Mouse (Mus musculus): ENCODE results near the gene Aen.

Gene Aen

GRCm38 (mm10) chr7:78884139-78884538, 11.5 kb upstream of the Aen start:
- POLR2A ChIA-PET, result interaction anchor here in 3 of 4 experiments (0.9 to 2.2 kb wide), 3 partner anchors 12 to 20 kb away, joined by 3 to 19 read pairs (median 3); partner anchors contain the start of gene Aen (in 2 of the 3)
- CTCF ChIA-PET, result interaction anchor here in 1 of 4 experiments (1.3 kb wide), 1 partner anchor 118 kb away, joined by 3 read pairs; no protein-coding TSS in a partner anchor

DNA sequence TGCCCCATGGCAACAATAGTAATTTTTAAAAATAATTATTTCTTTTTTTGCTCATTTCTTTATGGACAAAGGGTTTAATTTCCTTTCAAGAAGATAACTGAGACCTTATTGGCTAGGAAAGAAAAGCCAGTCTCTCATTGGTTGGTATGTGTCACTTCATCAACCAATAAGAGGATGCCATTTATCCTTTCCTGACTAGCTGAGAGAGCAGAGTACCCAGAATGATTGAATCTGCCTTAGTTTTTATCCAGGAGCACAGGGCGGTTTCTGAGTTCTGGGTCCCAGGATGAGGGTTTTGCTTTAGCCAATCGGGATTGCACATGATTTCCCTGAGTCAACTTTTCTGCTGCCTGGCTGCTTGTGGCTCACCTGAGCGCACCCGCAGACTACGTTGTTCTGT, 10.2 kb upstream of the Aen start:
- ChIA-PET CTCF (no interaction called here), POLR2A (interaction anchor here in 2 of 4 experiments (0.7 to 1.2 kb wide), 2 partner anchors 30 to 43 kb away, joined by 3 to 5 read pairs; no protein-coding TSS in a partner anchor)

GRCm38 (mm10) chr7:78886496-78886895, 9.2 kb upstream of the Aen start:
- POLR2A ChIA-PET, result interaction anchor here in 2 of 4 experiments (1.1 to 1.9 kb wide), 7 partner anchors 8 to 35 kb away, joined by 3 to 6 read pairs (median 4); no protein-coding TSS in a partner anchor
- CTCF ChIA-PET, result interaction anchor here in 1 of 4 experiments (1.2 kb wide), 1 partner anchor 121 kb away, joined by 4 read pairs; no protein-coding TSS in a partner anchor

- ChIA-PET POLR2A (interaction anchor here in 3 of 4 experiments (0.5 to 1.9 kb wide), 11 partner anchors 9 to 258 kb away, joined by 3 to 6 read pairs (median 3); no protein-coding TSS in a partner anchor), CTCF (interaction anchor here in 2 of 4 experiments (1.2 to 1.5 kb wide), 2 partner anchors 40 to 122 kb away, joined by 4 to 5 read pairs; partner anchors contain the start of gene Det1 (in 1 of the 2))
These were observed 8.2 kb upstream of the Aen start for GRCm38 (mm10) chr7:78887431-78887842.

- CTCF ChIA-PET, result interaction anchor here in 2 of 4 experiments (1.0 to 1.4 kb wide), 4 partner anchors 100 to 306 kb away, joined by 3 read pairs; no protein-coding TSS in a partner anchor
- POLR2A ChIA-PET, result interaction anchor here in 2 of 4 experiments (0.6 to 2.1 kb wide), 6 partner anchors 15 to 165 kb away, joined by 3 to 5 read pairs (median 3); no protein-coding TSS in a partner anchor
These were observed 5.0 kb upstream of the Aen start for GRCm38 (mm10) chr7:78890641-78891040.

- POLR2A ChIA-PET, result interaction anchor here in 3 of 4 experiments (0.7 to 7.2 kb wide), 15 partner anchors 10 to 122 kb away, joined by 3 to 122 read pairs (median 18); partner anchors contain the start of genes Isg20 (in 2 of the 3), Mrpl46 (in 2 of the 3), Det1 (in 1 of the 3) and Mrps11 (in 1 of the 3)
- CTCF ChIA-PET, result interaction anchor here in 1 of 4 experiments (1.4 to 2.0 kb wide), 2 partner anchors 17 to 103 kb away, joined by 3 to 6 read pairs; no protein-coding TSS in a partner anchor
These were observed 1.7 kb upstream of the Aen start for GRCm38 (mm10) chr7:78893917-78894316.

DNA sequence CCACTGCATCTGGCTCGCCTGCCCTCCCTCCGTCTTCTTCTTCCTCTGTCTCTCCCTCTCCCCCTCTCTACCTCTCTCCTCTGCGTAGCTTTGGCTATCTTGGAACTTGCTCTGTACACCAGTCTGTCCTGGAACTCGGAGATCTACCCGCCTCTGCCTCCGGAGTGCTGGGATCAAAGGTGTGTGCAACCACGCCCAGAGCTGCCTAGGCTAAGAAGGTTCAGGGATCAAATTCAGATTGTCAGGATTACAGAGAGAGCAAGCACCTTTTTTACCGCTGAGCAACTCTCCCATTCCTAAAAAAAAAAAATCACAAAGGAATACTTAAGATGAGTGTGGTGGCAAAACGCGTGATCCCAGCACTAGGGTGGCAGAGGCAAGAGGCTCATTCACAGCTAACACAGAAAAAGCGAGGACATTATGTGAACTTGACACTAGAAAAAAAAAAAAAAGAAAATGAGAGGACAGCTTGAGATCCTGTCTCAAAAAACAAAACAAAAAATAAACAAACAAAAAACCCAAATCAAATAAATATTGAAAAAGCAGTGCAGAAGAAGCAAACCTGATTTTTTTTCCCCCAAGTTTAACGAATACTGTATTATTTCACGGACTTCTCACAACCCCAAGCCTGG, 517 bp upstream of the Aen start:
- CTCF ChIA-PET, result interaction anchor here in 3 of 4 experiments (0.6 to 2.2 kb wide), 10 partner anchors 16 to 256 kb away, joined by 3 to 8 read pairs (median 6); partner anchors contain the start of gene Det1 (in 1 of the 3)
- POLR2A ChIA-PET, result interaction anchor here (0.7 to 7.2 kb wide), 55 partner anchors 8 to 1603 kb away, joined by 3 to 122 read pairs (median 6); partner anchors contain the start of genes Det1 (in 3 of the 4), Mrpl46 (in 3 of the 4), Mrps11 (in 3 of the 4) and Isg20 (in 2 of the 4)

GRCm38 (mm10) chr7:78897567-78897966, 1.9 kb downstream of the Aen start:
- CTCF ChIA-PET, result interaction anchor here in 3 of 4 experiments (0.5 to 2.2 kb wide), 7 partner anchors 8 to 183 kb away, joined by 3 to 16 read pairs (median 4); partner anchors contain the start of gene Det1 (in 1 of the 3)
- POLR2A ChIA-PET, result interaction anchor here in 3 of 4 experiments (0.7 to 7.2 kb wide), 21 partner anchors 8 to 658 kb away, joined by 3 to 122 read pairs (median 10); partner anchors contain the start of genes Isg20 (in 2 of the 3), Det1 (in 1 of the 3), Mrpl46 (in 1 of the 3) and Mrps11 (in 1 of the 3)

DNA sequence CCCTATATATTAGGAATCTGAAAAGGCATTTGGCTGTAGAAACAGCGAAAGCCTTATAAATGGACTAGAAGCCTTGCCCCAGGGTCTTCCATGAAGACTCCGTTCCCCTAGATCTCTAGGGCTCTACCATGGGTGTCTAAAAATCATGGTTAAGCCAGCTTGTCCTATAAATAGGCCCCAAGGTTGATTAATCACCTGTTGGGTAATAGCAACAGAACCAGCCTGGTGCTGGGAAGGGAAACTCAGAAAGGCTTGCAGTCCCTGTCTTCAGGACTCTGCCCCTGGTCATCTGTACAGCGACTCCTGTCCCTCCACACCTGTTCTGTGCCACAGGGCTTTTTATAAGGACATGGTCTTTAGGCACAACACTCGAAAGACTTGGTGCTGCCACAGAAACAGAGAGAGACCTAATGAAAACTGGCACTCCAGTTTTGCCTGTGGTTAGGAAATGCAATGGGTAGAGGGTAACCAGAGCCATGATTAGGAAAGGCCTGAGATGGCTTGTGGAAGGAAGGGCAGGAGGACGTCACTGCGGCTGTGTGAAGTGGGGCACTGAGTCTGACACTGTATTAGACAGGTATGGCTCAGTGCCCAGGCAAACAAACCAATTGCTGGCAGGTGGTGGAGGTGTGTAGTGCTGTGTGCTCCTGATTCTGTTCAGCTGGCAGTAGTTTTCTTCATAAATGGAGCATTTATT, 7.7 kb downstream of the Aen start:
- CTCF ChIA-PET, result no interaction called here
- POLR2A ChIA-PET, result interaction anchor here in 2 of 4 experiments (0.9 to 1.5 kb wide), 5 partner anchors 8 to 16 kb away, joined by 3 to 8 read pairs (median 4); no protein-coding TSS in a partner anchor

GRCm38 (mm10) chr7:78904175-78904574, 8.5 kb downstream of the Aen start:
- POLR2A ChIA-PET, result interaction anchor here in 3 of 4 experiments (0.9 to 5.8 kb wide), 6 partner anchors 7 to 17 kb away, joined by 3 to 113 read pairs (median 22); partner anchors contain the start of gene Aen (in 3 of the 3)
- CTCF ChIA-PET, result no interaction called here

DNA sequence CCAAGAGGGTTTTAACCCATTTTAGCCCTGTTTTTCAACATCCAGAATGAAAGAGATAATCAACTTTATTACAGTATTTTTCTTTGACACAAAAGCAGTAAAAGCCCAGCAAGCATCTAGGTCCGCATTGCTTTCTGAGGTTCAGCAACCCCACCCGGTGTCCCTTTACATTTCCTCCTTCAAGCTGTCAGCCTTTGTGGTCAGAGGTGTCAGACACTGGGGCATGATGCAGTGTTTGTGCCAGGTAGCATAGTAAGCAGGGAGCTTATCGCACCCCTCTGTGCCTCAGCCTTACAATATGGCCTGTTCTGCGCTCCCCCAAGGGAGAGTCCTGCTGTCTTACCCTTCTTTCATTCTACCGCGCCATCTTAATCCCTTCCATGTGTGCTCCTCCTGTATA, 13.4 kb downstream of the Aen start:
- POLR2A ChIA-PET, result interaction anchor here in 3 of 4 experiments (0.9 to 9.9 kb wide), 5 partner anchors 12 to 171 kb away, joined by 3 to 122 read pairs (median 41); partner anchors contain the start of gene Aen (in 3 of the 3)
- CTCF ChIA-PET, result interaction anchor here in 1 of 4 experiments (0.5 to 1.0 kb wide), 2 partner anchors 11 to 12 kb away, joined by 3 to 4 read pairs; no protein-coding TSS in a partner anchor

DNA sequence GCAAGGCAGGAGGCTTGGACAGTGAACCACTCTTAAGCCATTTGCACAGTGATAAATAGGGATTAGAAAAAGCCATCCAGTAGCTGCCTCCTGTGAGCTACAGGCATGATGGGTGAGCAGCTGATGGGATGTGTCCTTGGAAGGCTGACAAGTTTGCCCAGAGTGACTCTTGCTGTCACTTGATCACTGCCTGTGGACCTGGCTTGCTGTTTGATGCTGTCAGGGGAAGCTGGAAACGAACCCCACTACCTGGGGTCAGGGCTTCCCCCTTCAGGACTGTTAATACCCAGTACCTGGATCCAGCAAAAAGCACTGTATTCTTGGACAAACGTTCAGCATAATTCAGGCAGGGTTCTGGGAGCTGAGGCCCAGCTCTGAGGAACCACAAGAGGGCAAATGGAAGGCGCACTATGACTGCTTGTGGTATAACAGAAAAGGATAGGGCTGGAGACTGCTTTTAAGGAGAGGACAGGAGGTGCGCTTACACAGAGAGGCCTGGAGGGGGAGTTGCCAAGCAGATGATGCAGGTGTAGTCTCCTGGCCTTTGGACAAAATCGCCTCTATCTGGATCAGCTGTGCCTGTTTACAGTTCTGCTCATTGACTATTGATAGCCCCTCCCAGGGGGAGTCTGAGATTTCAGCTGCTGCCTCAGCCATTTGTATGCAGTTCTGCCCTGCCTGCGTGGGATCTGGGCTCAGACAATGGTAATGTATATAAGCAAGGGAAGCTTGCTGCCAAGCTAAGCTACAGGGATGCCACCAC, 14.9 kb downstream of the Aen start:
- ChIA-PET POLR2A (interaction anchor here (0.5 to 9.9 kb wide), 29 partner anchors 8 to 585 kb away, joined by 3 to 122 read pairs (median 4); partner anchors contain the start of genes Aen (in 3 of the 4), Acan (in 1 of the 4) and Det1 (in 1 of the 4)), CTCF (interaction anchor here (0.5 to 1.9 kb wide), 24 partner anchors 9 to 626 kb away, joined by 3 to 16 read pairs (median 4); partner anchors contain the start of genes Acan (in 2 of the 4), Aen (in 1 of the 4) and Det1 (in 1 of the 4))

DNA sequence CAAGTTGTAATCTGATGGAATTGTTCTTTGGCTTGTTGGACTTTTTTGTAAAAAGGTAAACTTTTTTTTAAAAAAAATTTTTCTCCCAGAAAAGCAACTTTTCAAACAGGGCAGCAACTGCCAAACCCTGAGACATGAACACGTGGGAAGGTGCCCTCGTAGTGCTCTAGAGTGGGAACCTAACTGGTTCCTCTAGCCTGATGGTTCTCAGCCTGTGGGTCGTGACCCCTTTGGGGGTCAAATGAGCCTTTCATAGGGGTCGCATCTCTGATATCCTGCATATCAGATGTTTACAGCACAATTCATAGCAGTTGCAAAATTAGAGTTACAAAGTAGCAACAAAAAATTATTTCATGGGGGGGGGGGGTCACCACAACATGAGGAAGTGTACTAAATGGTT, 15.6 kb downstream of the Aen start:
- CTCF ChIA-PET, result interaction anchor here (0.5 to 1.9 kb wide), 23 partner anchors 8 to 625 kb away, joined by 3 to 16 read pairs (median 4); partner anchors contain the start of genes Acan (in 2 of the 4), Aen (in 1 of the 4) and Det1 (in 1 of the 4)
- POLR2A ChIA-PET, result interaction anchor here (0.5 to 9.9 kb wide), 27 partner anchors 7 to 585 kb away, joined by 3 to 122 read pairs (median 4); partner anchors contain the start of genes Aen (in 3 of the 4) and Acan (in 1 of the 4)

DNA sequence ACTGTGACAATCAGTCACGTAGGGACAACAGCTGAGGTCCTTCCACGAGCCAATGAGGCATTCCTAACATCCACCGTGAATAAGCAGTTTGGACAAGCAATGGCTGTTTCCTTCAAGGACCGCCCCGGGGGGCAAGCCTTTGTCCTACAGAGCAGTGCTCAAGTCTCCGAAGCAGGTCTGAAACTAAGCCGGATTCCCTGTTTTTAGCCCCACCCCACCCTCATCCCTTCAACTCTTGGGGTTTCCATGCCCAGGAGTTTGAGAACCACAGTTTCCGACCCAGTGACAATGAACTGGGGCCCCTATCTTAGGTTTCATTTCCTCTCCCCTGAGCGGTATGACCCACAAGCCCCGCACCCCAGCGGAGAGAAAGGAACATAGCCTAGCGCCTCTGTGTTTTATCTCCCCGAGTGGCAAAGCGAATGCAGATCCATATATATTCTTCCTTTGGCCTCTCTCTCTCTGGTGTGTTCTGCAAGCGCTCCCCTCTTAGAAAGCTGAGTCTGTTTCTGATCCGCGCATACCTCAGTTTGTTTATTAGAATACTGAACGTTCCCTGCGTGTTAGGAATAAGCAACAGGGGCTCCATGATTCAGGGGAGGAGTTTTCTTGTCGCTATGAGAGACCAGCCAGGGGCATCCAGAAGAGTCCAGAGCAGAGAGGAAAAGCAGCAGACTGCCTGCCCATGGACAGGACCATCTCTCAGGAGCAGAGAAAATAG, 16.8 kb downstream of the Aen start:
- ChIA-PET POLR2A (interaction anchor here (0.6 to 9.9 kb wide), 15 partner anchors 10 to 734 kb away, joined by 3 to 122 read pairs (median 4); partner anchors contain the start of genes Aen (in 3 of the 4), Mrpl46 (in 1 of the 4) and Mrps11 (in 1 of the 4)), CTCF (interaction anchor here (0.5 to 2.0 kb wide), 6 partner anchors 78 to 748 kb away, joined by 3 to 10 read pairs (median 3); partner anchors contain the start of gene Ticrr (in 1 of the 4))

GRCm38 (mm10) chr7:78912974-78913474, 17.4 kb downstream of the Aen start, which contains the start of gene Isg20:
Gene Isg20, plus strand, starts transcription at chr7:78913424.
- CTCF ChIA-PET, result interaction anchor here in 3 of 4 experiments (0.5 to 2.0 kb wide), 4 partner anchors 10 to 146 kb away, joined by 3 to 10 read pairs (median 3); no protein-coding TSS in a partner anchor
- POLR2A ChIA-PET, result interaction anchor here in 3 of 4 experiments (0.6 to 9.9 kb wide), 12 partner anchors 11 to 790 kb away, joined by 3 to 122 read pairs (median 3); partner anchors contain the start of genes Aen (in 2 of the 3), Mrpl46 (in 1 of the 3) and Mrps11 (in 1 of the 3)
